Mouse (Mus musculus): Measurements from ENCODE around the gene Adgre4. TPM values are rescaled to one million over a fixed set of nuclear protein-coding genes. Genes with fewer than 3 reads are reported as not detected.
"Not testable (repeated sequence)": the region's sequence is repeated elsewhere in the genome, so short reads cannot be mapped to it uniquely, and the experiment has no call there.

Adgre4 gene
- 0.33 and 0.48 TPM in 2 replicates for polyA plus RNA-seq (2012; ENCODE audit: insufficient read depth, insufficient read length, missing spikeins)

GRCm38 (mm10) chr17:55749786-55750185 lies at the start of gene Adgre4:
Adgre4 (plus strand) TSS chr17:55749984.
- H3K27ac ChIP-seq (replicated peaks; ENCODE audit: low read depth, low read length) = no peak within 1 kb of the TSS
- no peaks in the 10 kb centered on the region for H3K4me1 ChIP-seq (ENCODE audit: control insufficient read depth, insufficient read depth, insufficient read length, low read length)
- H3K4me3 ChIP-seq (ENCODE audit: insufficient read depth, low read depth, low read length) = no peak within 1 kb of the TSS

DNA sequence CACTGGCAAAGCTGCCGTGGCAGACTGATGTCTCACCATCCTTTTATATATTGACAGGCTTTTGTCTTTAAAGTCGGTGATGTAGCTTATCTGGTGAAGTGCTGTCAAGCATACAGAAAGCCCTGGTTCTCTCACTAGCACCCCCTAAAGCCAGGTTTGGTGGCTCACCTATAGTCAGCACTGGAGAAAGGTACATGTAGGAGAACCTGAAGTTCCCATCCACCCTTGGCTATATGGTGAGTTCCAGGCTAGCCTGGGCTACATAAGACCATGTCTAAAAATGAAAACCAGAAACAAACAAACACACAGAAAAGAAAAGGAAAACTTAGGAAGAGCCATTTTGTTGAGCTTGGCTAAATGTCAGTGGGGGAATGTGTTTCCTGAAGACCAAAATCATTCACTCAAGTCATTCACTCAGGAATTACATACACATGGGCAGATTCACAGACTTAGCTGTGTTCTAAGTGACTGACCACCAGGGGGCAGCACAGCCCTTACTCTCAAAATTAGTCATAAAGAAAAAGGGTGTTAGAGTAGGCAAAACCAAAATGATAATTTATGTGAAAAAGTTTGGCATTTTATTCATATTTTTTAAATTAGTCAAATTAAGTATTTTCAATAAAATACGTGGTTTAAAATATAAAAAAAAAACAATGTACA lies 47.5 kb upstream of the Adgre4 start:
- Histone ChIP-seq H3K4me3 (ENCODE audit: insufficient read depth, low read depth, low read length) (no peak overlapping the region), H3K4me1 (ENCODE audit: control insufficient read depth, insufficient read depth, insufficient read length, low read length) (no peaks in the 10 kb centered on the region), H3K27ac (replicated peaks; ENCODE audit: low read depth, low read length) (no peak overlapping the region)

DNA sequence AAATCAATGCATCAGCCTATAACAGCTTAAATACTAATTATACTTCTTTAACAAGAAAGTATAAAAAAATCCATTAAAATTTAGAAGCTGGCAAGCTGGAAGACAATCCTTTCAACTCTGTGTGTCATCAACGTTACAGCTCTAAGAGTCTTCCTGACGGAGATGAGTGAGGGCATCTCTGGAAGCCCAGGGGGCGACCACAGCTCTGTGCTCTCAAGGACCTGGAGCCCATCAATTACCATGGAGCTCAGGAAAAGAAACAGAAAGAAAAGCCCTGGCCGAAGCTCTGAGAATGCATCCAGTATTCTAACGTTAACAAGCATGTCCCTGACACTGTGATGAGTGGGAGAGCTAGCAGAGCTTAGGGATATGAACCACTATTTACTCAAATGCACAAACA lies 46.9 kb upstream of the Adgre4 start:
- no peak overlapping the region for H3K27ac ChIP-seq (replicated peaks; ENCODE audit: low read depth, low read length)
- no peak overlapping the region for H3K4me3 ChIP-seq (ENCODE audit: insufficient read depth, low read depth, low read length)
- no peaks in the 10 kb centered on the region for H3K4me1 ChIP-seq (ENCODE audit: control insufficient read depth, insufficient read depth, insufficient read length, low read length)

GRCm38 (mm10) chr17:55711984-55712811 lies 37.6 kb upstream of the Adgre4 start, which contains the start of gene Pot1b:
Pot1b (minus strand) TSS chr17:55712628.
- Histone ChIP-seq H3K4me3 (ENCODE audit: insufficient read depth, low read depth, low read length) (peak within 1 kb of the TSS; percentile 68), H3K27ac (replicated peaks; ENCODE audit: low read depth, low read length) (no peak within 1 kb of the TSS), H3K4me1 (ENCODE audit: control insufficient read depth, insufficient read depth, insufficient read length, low read length) (no peaks in the 10 kb centered on the region)

DNA sequence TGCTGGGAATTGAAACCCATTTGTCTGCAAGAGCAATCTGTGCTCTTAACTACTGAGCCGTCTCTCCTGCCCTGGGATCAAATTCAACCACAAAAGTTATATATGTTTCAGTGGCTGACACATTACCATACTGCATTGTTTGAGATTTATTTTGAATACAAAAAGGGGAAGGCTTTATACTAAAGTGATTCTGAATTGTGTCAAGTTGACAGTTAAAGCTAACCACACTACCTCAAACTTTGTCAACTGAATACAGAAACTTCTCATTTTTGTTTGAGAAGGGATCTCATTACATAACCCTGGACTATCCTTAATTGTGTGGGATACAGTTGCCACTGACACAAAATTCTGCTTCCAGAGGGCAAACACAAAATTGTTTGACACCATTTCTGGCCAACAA lies 28.5 kb upstream of the Adgre4 start:
- Histone ChIP-seq H3K4me3 (ENCODE audit: insufficient read depth, low read depth, low read length) (no peak overlapping the region), H3K4me1 (ENCODE audit: control insufficient read depth, insufficient read depth, insufficient read length, low read length) (no peaks in the 10 kb centered on the region), H3K27ac (replicated peaks; ENCODE audit: low read depth, low read length) (no peak overlapping the region)

DNA sequence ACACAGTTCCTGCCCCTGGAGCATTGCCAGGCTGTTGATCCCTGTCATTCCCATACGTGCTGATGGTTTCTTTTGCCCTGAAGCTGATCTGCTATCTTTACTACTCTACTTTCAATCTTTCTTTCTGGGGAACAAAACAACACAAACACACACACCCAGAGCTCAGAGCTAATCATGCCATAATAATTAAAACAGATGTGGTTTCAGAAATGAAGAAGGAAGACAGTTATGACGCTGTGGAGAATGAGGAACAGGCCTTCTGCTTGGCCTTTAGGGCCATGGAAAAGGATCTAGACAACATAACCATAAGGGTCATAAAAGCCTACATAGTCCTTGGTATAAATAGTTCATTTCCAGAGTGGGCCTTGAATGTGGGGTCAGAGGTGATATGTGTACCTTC lies 27.5 kb upstream of the Adgre4 start:
- Histone ChIP-seq H3K4me3 (ENCODE audit: insufficient read depth, low read depth, low read length) (no peak overlapping the region), H3K27ac (replicated peaks; ENCODE audit: low read depth, low read length) (peak overlapping the region; percentile 80), H3K4me1 (ENCODE audit: control insufficient read depth, insufficient read depth, insufficient read length, low read length) (no peaks in the 10 kb centered on the region)

DNA sequence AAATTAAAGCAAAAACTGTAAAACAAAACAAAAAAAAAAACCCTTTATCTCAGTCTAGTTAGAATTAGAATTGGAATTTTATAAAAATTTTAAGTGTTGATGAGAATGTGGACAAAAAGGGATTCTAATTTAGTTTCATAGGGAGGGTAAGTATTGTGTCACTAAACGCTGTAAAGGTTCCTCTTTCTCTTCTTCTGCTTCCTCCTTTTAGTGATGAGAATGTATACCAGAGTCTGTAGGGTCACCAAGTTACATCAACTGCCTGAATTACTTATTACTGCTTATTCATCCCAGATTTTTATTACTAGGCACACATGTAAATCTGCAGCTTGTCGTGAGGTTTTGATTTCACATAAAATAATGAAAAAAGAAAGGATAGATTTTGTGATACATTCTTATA lies 23.6 kb upstream of the Adgre4 start:
- H3K4me1 ChIP-seq (ENCODE audit: control insufficient read depth, insufficient read depth, insufficient read length, low read length) = no peaks in the 10 kb centered on the region
- H3K4me3 ChIP-seq (ENCODE audit: insufficient read depth, low read depth, low read length) = no peak overlapping the region
- no peak overlapping the region for H3K27ac ChIP-seq (replicated peaks; ENCODE audit: low read depth, low read length)

GRCm38 (mm10) chr17:55736675-55737074 lies 13.1 kb upstream of the Adgre4 start:
- Histone ChIP-seq H3K4me3 (ENCODE audit: insufficient read depth, low read depth, low read length) (no peak overlapping the region), H3K27ac (replicated peaks; ENCODE audit: low read depth, low read length) (no peak overlapping the region), H3K4me1 (ENCODE audit: control insufficient read depth, insufficient read depth, insufficient read length, low read length) (no peaks in the 10 kb centered on the region)

- H3K4me3 ChIP-seq (ENCODE audit: insufficient read depth, low read depth, low read length) = no peak overlapping the region
- H3K4me1 ChIP-seq (ENCODE audit: control insufficient read depth, insufficient read depth, insufficient read length, low read length) = no peaks in the 10 kb centered on the region
- H3K27ac ChIP-seq (replicated peaks; ENCODE audit: low read depth, low read length) = no peak overlapping the region
Measured at GRCm38 (mm10) chr17:55751170-55751569, 1.4 kb downstream of the Adgre4 start.

DNA sequence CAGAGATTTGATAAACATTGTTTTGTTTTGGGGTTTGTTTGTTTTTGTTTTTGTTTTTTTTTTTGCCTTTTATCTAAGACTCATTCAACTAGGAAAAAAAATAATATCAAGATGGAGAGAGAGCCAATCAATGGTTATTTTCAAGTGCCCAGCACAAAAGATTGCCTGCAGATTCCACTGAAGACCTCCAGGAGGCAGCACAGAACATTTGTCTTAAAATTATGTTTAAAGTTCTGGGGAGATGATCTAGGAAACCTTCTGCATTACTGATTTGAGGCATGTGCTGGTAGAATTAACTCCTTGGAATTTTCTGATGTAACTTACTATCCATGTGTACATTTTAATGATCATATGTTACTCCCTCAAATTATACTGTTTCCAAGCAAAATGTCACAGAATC lies 63.9 kb downstream of the Adgre4 start:
- Histone ChIP-seq H3K4me3 (ENCODE audit: insufficient read depth, low read depth, low read length) (no peak overlapping the region), H3K4me1 (ENCODE audit: control insufficient read depth, insufficient read depth, insufficient read length, low read length) (no peaks in the 10 kb centered on the region), H3K27ac (replicated peaks; ENCODE audit: low read depth, low read length) (no peak overlapping the region)

- no peaks in the 10 kb centered on the region for H3K4me1 ChIP-seq (ENCODE audit: control insufficient read depth, insufficient read depth, insufficient read length, low read length)
- no peak overlapping the region for H3K4me3 ChIP-seq (ENCODE audit: insufficient read depth, low read depth, low read length)
- no peak overlapping the region for H3K27ac ChIP-seq (replicated peaks; ENCODE audit: low read depth, low read length)
Measured at GRCm38 (mm10) chr17:55816853-55817252, 67.1 kb downstream of the Adgre4 start.

DNA sequence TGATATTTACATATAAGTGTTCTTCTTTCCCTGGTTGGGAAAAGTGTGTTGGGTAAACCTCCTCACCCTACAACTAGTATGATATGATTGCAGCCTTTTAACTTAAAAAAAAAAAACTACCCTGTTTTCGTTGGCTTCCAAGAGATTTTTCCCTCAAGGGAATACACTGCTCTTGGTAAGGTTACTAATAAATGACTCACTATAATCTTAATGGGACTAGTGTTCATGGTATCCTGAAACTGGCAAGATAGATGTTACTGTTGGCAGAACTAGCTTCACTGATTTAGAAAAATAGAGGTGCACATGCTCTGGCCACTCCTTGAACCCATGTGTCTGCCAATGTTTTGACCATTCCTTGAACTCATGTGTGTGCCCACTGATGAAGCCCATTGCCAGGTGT lies 71.8 kb downstream of the Adgre4 start:
- Histone ChIP-seq H3K27ac (replicated peaks; ENCODE audit: low read depth, low read length) (no peak overlapping the region), H3K4me1 (ENCODE audit: control insufficient read depth, insufficient read depth, insufficient read length, low read length) (no peaks in the 10 kb centered on the region), H3K4me3 (ENCODE audit: insufficient read depth, low read depth, low read length) (no peak overlapping the region)

- Histone ChIP-seq H3K4me1 (ENCODE audit: control insufficient read depth, insufficient read depth, insufficient read length, low read length) (no peaks in the 10 kb centered on the region), H3K27ac (replicated peaks; ENCODE audit: low read depth, low read length) (no peak overlapping the region), H3K4me3 (ENCODE audit: insufficient read depth, low read depth, low read length) (no peak overlapping the region)
Measured at GRCm38 (mm10) chr17:55843067-55843466, 93.3 kb downstream of the Adgre4 start.

DNA sequence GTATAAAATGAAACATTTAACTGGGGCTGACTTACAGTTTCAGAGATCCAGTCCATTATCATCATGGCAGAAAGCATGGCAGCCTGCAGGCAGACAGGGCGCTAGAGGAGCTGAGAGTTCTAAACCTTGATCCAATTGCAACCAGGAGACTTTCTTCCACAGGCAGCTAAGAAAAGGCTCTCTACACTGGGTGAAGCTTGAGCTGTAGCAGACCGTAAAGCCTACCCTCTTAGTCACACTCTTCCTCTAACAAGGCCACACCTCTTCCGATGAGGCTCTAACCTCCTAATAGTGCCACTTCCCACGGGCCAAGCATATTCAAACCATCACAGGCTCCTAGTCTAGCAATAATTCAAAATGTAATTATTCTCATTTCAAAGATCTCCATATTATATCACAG lies 127.4 kb downstream of the Adgre4 start:
- Histone ChIP-seq H3K27ac (replicated peaks; ENCODE audit: low read depth, low read length) (no peak overlapping the region), H3K4me1 (ENCODE audit: control insufficient read depth, insufficient read depth, insufficient read length, low read length) (no peaks in the 10 kb centered on the region), H3K4me3 (ENCODE audit: insufficient read depth, low read depth, low read length) (no peak overlapping the region)

- Histone ChIP-seq H3K27ac (replicated peaks; ENCODE audit: low read depth, low read length) (peak overlapping the region; percentile 89), H3K4me3 (ENCODE audit: insufficient read depth, low read depth, low read length) (peak overlapping the region; percentile 69)
- not testable (repeated sequence) for H3K4me1 ChIP-seq (ENCODE audit: control insufficient read depth, insufficient read depth, insufficient read length, low read length)
Measured at GRCm38 (mm10) chr17:55878282-55878635, 128.5 kb downstream of the Adgre4 start.
